Mouse (Mus musculus): ENCODE measurements around the gene Vipr1.
A peak's percentile ranks its signal among the peaks of the same experiment; 100 is the strongest.

Gene Vipr1

DNA sequence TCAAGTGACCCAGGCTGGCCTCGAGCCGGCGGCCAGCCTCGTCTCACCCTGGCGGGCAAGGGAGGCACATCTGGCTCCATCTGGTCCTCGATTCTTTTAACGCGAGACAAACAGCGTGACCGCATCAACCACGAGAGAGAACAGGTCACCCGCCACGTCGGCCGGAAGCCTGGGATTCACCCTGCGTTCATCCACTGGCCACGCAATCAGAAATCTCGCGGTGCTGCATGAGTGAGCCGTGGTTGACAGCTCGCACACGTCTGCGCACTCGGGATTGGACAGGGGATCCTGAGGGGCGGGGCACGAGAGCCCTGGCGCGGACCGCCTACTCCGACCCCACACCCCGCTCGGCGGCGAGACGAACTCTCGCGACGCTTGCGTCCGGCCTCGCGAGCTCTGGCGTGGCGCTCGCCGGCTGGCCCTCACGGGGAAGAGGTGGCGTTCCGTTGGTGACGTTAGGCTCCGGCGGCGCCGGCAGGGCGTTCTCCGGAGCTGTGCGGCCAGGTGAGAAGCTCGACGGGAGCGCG is 76.3 kb downstream of the Vipr1 start, which contains the start of gene Nktr:
TSS of gene Nktr (plus strand) at position 378 of the 527 bp plus-strand sequence.
- peak; percentile 99 for DNase-seq (ENCODE audit: low read depth)

- DNase-seq (ENCODE audit: low read depth), result peak; percentile 72
Measured at GRCm38 (mm10) chr9:121719347-121720331, 77.1 kb downstream of the Vipr1 start.

Data from 416B (cell line).